Mouse (Mus musculus) right cerebral cortex, postnatal 36 days (tissue): Measurements from ENCODE around the gene Cyfip1.
"Not testable (repeated sequence)": the region's sequence is repeated elsewhere in the genome, so short reads cannot be mapped to it uniquely, and the experiment has no call there.

Experiments used
- DNase-seq, 2 experiments: peaks; one replicate each; pipeline ENCODE4 v3.0.0; 2022; ENCODE audit warnings: low spot score in 2 of 2, mixed read lengths in 1 of 2

Cyfip1 gene

DNA sequence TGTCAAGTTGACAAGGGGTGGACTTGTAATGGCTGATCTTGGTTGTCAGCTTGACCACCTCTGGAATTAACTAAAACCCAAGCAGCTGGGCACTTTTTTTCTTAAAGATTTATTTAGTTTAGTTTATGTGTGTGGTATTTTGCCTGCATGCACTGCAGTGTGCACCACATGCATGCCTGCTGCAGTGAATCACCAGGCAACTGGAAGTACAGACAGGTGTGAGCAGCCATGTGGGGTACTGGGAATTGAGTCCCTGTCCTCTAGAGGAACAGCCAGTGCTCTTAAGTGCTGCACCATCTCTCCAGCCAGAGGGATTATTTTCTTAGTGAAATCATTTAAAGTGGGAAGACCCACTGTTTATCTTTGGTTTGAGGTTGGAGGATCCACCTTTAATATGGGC lies 23.5 kb downstream of the Cyfip1 start:
- no peak for DNase-seq

DNA sequence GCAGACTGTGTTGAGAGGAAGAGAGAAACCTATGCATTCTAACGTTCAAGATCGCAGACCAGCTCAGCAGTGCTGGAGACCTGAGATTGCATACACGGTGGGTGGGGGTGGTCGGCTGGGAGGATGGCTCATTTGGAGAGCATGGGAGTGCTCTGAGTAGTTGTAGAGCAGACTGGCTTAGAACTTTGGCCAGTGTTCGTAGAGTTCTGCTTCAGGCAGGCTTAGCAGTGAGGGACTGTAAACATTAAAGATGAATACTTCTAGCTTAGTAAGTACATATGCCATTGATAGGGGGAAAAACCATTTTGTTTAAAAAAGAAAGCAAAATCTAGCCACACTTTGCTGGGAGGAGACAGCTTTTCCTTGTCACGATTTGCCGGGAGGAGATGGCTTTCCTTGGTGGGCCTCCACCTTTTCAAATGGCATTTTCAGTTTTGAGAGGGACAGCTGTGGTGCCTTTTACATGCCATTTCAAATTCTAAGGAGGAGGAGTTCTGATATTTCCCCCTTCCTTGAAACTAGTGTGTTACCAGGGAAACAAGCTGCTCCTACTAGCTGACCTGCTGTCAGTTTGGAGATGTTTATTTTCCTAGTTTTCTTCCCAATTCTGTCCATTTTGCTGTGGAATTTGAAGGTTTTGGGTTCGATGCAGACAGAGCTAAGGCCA lies 24.3 kb downstream of the Cyfip1 start:
- DNase-seq: no peak

DNA sequence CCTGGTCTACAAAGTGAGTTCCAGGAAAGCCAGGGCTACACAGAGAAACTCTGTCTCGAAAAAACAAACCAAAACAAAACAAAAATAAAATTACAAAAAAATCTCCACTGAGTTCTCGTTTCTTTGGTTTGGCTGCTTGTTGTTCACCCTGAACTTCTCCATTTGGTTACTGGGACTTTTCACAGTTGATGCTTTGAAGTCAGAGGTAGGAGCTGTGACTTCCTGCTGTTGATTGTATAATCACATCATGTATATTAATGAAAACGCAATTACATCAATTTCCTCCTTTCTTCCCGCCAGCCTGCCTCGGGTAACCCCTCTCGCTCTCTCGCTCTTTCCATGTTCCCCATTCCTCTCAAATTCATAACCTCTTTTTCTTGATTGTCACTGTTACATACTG lies 26.7 kb downstream of the Cyfip1 start:
- no peak for DNase-seq

DNA sequence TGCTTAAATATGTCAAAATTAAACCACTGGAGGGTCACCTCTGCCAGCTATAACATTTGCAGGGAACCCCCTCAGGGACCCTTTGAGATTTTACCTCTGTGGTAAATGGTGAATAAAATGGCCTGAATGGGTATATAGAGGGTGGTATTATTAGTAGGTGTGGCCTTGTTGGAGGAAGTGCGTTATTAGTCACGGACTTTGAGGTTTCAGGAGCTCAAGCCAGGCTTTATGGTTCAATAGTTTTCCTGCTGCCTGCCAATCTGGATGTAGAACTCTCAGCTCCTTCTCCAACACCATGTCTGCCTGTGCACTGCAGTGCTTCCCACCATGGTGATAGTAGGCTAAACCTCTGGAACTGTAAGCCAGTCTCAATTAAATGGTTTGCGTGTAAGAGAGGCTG lies 27.7 kb downstream of the Cyfip1 start:
- DNase-seq: no peak

DNA sequence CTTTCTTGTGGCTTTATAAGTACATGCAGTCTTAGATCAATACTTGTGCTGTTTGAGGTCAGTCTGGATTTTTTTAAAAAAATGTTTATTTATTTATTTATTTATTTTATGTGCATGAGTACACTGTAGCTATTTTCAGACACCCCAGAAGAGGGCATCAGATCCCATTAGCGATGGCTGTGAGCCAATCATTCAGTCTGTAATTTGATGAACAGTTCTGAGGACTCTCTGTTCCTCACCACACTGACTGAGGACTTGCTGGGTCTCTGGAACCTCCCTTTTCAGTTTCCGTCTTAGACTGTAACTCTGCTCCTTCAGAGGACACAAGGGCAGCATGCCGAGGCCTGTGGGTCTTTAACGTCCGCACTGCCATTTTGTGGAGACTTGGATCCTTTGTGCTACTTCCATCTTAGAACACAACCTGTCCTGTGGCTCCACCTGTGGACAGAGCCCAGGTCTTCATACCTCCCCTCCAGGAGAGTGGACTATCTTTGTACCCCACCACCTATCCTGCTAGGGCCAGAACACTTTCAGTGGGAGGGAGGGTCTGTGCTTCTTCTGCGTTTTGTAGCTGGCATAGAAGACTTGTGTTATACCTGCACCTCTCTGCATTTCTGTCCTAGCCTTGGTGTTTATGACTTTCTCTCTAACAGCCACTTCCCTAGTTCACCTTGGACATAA lies 28.9 kb downstream of the Cyfip1 start:
- DNase-seq: no peak

DNA sequence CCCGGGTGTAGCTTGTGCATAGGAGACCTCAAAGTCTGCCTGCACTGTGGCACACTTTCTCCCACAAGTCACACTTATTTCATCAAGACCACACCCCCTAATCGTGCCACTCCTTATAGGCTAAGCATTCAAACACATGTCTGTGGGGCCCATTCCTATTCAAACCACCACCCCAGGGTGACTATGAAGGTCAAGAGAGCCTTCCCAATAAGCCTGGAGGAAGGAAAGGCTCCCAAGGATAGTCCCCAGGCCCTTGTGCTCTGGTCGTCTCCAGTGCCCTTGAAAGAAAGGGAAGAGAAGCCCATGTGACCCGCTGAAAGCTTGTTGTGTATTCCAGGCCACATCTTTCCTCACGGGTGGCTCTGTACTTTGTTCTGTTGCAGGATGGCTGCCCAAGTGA lies 29.9 kb downstream of the Cyfip1 start:
- no peak for DNase-seq

DNA sequence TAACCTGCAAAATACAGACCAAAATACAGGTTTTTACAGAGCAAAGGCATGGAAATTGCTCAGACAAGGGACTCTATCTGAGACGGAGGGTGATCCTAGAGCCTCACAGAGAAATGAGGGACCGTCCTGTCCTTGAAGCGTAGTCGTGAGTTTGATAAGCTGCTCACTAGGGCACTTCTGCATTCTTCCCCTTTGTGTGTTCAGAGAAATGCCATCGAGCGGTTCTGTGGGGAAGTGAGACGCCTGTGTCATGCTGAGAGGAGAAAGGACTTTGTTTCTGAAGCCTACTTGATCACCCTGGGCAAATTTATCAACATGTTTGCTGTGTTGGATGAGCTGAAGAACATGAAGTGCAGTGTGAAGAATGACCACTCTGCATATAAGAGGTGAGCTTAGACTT lies 33.2 kb downstream of the Cyfip1 start:
- DNase-seq: no peak

DNA sequence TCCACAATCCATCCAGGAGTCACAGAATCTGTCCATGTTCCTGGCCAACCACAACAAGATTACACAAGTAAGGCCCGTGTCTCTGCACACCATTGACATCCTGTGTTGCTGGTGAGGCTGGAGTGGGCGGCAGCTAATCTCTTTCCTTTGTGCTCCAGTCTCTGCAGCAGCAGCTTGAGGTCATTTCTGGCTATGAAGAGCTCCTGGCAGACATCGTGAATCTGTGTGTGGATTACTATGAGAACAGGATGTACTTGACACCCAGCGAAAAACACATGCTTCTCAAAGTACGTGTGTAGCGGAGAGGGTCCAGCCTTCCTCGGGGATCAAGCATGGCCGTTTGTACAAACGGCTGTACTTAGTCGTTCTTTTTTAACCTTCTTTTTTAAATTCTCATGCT lies 36.2 kb downstream of the Cyfip1 start:
- no peak for DNase-seq

DNA sequence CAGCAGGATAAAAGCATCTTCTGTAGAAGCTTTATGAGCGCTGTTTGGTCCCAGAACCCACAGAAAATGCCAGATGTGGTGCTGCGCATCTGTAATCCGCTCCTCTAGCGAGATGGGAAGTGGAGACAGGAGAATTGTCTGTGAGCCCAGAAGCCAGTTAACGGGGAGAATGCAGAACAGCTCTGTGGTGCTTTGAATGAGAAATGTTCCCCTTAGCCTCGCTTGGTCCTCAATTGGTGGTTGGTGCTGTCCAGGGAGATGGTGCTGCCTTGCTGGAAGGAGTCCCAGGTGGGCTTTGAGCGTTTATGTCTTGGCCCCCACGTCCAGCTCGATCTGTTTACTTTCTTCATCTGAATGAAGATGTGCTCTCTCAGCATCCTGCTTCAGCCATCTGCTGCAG lies 39.3 kb downstream of the Cyfip1 start:
- DNase-seq: no peak

DNA sequence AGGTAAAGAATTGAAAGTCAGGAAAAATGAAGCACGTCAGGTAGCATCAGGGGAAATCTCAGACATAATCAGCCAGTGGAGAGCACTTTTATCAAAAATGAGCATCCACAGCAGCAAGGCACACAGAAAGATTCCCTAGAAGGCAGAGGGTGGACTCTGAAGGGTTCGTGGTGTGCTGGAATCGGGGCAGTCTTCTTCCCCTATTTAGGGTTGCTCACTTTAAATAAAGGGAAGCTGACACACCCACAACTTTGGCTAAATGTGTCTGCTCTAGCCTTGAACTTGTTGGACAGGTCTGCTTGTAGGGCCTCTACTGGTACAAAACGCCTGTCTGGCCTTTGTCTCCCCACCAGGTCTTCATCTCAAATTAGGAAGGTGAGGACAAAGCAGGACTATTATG lies 47.1 kb downstream of the Cyfip1 start:
- no peak for DNase-seq

DNA sequence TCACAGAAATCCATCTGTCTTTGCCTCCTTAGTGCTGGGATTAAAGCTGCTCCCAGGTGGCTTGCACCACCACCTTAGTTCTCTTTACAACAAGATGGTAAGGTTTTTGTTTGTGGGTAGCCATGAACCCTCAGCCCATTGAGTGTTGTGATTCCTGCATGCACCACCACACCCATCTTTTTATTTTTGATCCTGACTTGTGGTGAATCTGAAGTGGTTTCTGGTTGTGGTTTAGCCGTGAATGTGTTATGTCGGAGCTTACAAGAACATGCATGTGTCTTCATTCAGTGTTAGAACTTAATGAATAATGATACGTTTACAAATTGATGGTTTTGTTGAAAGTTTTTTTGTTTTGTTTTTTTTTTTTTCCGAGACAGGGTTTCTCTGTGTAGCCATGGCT lies 48.5 kb downstream of the Cyfip1 start:
- no peak for DNase-seq

DNA sequence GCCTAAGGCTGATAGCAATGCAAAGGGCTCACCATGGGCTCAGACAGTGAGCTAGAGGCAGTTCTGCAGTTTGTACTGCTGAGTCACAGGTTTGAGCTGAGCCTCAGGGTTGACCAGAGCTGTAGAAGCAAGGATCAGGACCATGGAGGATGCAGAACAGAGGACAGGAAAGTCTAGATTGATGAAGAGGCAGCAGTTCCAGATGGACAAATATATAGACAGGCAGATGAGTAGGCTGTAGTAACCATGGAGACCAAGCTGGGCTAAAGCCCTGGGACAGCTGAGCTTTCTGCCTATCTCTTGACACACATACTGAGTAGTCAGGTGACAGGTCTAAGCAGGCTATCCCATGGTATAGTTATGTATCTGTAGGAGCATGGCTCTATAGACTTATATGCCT lies 49.2 kb downstream of the Cyfip1 start:
- no peak for DNase-seq

DNA sequence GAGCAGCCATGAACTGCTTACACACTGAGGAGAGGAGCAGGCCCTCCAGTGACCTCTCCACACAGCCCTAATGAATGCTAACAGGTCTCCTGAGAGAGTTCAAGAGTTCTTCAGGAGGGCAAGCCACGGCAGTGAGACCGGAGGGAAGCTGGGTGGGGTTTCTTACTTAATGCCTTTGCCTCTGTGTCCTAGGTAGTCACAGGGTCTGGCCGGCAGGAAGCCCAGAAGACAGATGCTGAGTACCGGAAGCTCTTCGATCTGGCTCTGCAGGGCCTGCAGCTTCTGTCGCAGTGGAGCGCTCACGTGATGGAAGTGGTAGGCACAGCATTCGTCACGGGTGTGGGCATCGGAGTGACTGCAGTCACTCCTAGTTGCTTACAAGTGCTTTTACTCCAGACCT lies 50.3 kb downstream of the Cyfip1 start:
- DNase-seq: peak in 1 of 2 experiments; percentile 32

DNA sequence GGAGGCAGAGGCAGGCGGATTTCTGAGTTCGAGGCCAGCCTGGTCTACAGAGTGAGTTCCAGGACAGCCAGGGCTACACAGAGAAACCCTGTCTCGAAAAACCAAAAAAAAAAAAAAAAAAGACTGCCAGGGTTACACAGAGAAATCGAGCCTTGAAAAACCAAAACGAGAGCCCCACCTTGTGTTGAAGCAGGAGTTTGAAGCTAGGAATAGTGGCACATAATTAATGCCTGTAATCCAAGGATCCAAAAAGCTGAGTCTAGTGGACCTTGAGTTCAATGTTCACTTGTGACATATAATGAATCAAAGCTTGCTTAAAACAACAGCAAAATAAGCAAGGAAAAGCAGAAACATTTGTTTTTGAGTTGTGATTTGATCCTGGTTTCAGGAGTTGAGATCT lies 62.2 kb downstream of the Cyfip1 start:
- DNase-seq: no peak

DNA sequence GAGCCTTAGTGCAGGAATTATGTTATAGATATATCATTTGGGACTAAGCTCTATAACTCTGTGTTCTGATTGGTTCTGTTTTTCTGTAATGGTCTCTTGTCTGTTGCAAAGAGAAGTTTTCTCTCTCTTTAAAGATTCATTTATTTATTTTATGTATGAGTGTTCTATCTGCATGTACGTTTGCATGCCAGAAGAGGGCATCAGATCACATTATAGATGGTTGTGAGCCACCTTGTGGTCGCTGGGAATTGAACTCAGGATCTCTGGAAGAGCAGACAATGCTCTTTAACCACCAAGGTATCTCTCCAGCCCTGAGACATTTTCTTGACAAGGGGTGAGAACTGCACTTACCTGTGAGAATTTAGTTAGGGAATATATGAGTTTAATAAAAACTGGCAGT lies 63.9 kb downstream of the Cyfip1 start:
- no peak for DNase-seq

DNA sequence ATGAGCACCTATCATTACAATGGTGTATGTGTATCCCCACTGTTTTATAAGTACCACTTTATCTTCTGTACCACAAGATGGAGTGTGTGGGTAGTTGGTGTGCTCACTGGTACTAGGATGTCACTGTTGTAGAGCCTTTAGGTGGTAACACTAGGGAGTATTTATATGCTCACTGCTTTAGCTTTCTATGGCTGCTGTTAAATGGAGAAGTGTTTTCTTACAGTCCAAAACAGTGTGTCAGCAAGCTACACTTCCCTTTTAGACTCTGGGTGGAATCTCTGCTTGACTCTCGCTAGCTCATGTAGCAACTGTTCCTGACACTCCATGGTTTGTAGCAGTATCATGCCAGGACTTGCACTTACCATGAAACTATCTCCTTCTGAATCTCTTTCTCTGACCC lies 68.0 kb downstream of the Cyfip1 start:
- no peak for DNase-seq

DNA sequence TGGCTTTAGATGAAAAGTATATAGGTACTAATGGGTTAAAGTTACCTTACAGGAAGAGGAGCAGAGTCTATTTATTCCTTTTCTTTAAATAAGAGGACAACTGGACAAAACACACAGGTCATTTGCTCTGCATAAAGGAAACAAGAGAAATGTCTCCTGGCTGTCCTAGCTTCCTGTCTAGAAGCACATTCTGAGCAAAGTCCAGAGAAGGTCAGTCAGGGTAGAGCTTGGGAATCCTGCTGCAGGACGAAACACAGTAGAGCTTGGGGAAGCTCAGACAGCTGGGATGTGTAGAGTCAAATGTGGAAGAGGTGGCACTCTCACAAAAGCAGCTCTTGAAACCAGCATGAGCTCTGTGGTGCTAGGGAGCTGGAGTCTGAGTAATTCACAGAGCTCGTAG lies 68.8 kb downstream of the Cyfip1 start:
- no peak for DNase-seq

DNA sequence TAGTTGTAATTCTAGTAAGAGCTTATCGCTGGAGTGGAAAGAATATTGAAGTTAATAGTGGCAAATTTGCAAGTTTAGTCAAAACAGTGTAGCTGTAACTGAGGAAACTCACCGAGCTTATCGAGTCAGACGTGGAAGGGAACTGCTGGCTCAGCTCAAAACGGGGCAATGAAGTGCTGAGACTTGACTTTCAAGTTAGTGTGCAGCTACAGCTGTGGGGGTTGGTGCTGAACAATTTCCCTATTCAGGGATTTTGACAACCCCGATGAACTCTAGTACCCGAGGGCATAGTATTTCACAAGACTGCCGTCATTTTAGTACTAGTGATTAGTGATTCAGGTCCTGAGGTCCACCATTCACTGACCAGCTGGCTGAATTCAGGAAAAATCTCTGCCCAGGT lies 69.8 kb downstream of the Cyfip1 start:
- DNase-seq: no peak

DNA sequence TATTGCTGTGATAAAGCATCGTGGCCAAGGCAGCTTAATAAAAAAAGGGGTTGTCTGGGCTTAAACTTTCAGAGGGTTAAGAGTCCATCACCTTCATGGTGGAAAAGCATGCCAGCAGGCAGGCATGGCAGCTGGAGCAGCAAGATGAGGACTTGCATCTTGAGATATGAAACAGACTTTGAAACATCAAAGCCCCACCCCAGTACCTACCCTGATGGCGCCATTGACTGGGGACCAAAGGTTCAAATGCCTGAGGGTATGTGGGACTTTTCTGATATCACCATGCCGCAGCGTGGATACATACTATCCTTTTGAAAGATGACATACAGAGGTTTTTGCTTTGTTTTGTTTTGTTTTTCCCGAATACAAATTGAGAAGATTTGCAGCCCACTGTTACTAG lies 70.6 kb downstream of the Cyfip1 start:
- DNase-seq: no peak

DNA sequence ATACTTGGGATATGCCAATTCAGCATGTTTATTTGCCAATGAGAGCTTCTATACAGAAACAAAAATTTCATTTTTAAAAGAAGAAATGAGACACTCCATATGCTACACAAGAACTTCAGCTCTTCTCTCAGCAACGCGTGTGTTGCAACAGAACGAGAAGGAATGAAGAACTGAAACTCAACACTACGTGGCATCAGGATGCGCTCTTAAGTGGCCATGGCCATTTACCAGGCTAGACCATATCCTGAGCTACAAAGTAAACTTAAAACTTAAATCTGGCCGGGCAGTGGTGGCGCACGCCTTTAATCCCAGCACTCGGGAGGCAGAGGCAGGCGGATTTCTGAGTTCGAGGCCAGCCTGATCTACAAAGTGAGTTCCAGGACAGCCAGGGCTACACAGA lies 76.8 kb downstream of the Cyfip1 start:
- DNase-seq: not testable (repeated sequence)

DNA sequence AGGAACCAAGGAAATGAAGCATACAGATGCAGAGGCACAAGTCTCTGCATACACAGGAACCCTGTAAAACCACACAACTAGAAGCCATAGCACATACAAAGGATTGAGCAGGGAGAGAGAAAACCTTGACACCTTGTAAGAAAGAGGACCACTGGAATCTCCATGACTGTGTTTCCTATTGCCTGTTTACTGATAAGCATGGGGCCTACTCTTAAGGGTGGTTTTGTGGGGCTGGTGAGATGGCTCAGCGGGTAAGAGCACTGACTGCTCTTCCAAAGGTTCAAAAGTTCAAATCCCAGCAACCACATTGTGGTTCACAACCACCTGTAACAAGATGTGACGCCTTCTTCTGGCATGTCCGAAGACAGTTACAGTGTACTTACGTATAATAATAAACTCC lies 85.7 kb downstream of the Cyfip1 start:
- DNase-seq: no peak

DNA sequence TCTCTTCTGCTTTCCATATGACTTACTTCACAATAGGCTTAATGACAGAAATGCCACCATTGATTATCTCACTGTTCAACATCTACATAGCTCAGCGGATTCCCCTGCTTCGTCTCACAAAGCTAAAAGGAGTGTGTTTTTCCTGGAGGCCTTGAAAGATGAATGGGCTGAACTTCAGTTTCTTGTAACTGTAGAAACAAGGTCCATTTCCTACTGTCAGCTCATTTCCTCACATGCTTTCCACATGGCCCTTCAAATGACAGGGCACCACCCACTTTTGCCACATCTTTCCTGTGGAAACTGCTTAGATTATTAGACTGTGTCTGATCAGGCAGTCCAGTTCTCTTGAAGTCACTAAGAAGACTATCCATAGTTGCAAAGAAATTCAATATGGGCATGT lies 87.1 kb downstream of the Cyfip1 start:
- DNase-seq: no peak

DNA sequence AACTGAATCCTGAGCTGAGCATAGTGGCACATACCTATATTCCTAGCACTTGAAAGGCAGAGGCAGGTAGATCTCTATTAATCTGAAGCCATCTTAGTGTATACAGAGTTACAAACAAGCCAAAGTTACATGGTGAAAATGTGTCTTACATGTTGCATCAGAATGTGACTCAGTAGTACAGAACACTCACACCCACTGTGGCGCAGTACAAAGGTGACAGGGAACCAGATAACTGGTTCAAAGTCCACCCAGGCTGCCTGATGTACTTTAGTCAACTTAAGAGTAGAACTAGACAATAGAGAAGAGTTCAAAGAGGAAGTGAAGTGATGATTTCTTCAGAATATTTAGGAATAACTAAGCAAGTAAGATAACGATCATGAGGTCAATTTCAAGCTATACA lies 93.5 kb downstream of the Cyfip1 start:
- no peak for DNase-seq

DNA sequence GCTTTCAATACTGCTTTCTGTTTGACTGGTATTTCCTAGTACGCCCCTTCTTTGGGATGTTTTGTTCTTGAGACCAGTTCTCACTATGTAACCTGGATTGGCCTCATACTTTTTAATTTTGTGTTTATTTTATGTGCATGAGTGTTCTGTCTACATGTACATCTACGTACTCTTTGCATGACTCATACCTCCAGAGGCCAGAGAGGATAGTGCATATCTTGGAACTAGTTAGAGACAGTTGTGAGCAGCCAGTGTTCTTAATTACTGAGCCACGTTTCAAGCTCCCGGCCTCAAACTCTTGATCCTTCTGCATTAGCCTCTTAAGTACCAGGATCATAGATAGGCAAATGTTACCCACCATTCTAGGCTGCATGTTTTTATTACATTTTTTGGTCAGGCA lies 96.8 kb downstream of the Cyfip1 start:
- DNase-seq: no peak
